Mouse (Mus musculus) liver, postnatal 0 days (tissue): ENCODE measurements around the gene Dlg2.

Experiments used
- CTCF ChIP-seq: sonication (generic); IDR thresholded peaks from 2 replicates; pipeline ENCODE4 v1.5.1; 2016; ENCODE audit warnings: antibody characterized with exemption, low read depth
- EP300 ChIP-seq: IDR thresholded peaks from 2 replicates; pipeline ENCODE4 v1.6.1; 2016; ENCODE audit warnings: antibody characterized with exemption, low read depth, mild to moderate bottlenecking

DNA sequence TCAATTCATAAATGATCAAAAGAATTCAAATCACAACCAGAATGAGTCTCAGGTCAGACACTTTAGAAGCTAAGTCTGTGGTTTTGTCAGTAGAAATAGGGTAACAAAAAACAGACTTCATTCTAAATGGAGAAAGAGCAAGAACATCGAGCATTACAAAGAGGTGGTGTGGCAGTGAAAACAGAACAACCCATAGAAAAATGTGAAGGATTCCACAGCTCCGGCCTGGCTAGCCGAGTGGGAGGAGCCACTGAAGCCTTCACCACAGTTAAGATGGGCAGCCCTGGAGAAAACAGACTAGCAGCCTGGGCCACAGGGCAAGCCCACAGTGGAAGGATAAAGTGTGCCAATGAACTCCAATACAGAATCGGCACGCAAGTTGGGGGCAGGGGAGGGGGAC is 1979.5 kb downstream of the Dlg2 start:
- TF ChIP-seq CTCF: no peak
- TF ChIP-seq EP300: no peak
